Mouse (Mus musculus) thymus, postnatal 4 days (tissue): ENCODE data around the gene Itpr1.
A peak's percentile ranks its signal among the peaks of the same experiment; 100 is the strongest.

ENCODE experiments used
- DNase-seq: peaks from one replicate; pipeline ENCODE4 v3.0.0; 2021

Gene Itpr1

DNA sequence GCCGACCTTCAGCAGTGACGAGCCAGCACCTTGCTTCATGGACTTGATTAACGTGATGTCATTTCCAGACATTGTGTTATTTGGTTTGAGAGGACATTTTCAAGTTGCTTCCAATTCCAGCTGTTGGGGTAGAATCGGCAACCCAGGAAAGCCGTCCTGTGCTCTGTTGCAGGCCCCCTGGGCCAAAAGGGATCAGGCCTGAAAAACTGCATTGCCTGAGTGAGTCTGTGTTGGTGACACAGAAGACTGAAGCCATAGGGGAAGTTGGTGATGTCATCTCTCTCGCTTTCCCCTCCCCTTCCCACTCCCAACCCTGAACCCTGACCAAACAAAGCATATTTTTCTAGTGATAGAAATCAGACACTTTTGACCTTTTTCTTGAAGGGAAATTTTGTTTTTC lies 114.7 kb downstream of the Itpr1 start:
- DNase-seq, result no peak

DNA sequence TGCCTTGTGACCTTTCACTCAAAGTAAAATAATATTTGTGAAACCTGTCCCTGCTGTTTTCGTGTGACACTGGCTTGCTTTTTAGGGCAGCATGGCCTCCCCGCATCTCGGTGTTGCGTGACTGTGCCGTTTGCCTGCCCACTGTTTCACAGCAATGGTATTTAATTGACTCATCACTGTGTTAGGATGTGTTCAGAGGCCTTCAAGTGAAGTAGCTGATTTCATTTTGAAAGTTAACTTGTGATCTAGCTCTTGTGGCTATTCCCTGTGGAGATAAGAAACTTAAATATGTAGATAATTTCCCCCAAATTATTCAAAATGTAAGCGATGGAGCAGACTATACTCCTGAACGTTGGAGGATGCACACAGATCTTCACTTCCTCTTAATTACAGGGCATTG lies 115.4 kb downstream of the Itpr1 start:
- no peak for DNase-seq

GRCm38 (mm10) chr6:108330461-108330860 lies 117.6 kb downstream of the Itpr1 start:
- DNase-seq, result no peak

GRCm38 (mm10) chr6:108331268-108331667 lies 118.4 kb downstream of the Itpr1 start:
- DNase-seq, result no peak

DNA sequence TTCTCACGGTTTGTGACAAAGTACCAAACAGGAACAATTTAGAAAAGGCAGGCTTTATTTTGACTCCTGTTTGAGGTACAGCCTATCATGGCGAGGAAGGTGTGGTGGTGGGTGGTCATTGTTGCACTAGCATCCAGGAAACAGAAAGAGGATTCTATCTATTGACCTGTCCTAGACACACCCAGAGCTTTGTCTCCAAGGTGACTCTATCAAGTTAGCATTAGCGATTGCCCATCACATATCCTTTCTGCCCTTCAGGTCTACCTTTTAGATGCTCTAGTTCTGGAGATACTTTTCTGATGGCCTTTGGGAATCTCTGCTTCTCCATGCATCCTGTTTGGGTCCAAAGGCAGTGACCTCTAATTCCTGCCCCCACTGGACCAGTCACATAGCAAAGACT lies 121.2 kb downstream of the Itpr1 start:
- no peak for DNase-seq

GRCm38 (mm10) chr6:108335202-108335823 lies 122.4 kb downstream of the Itpr1 start:
- DNase-seq, result no peak

DNA sequence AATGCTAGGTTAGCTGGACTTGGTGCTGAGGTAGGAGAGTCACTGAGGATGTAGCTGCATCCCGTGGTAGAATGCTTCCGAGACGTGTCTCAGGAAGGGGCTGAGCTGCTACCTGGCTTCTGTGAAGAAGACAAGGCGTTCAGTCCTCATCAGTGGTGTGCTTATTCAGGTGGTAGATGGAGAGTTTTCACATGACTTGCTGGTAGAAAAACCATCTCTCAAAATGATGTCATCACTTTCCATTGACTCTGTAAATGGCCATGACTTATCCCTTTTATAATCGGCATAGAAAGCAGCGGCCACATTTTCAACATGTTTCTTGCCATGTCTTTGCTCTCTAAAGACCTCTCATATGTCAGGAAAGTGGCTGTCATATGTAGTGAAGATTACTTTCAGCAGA lies 123.6 kb downstream of the Itpr1 start:
- no peak for DNase-seq

GRCm38 (mm10) chr6:108337289-108337688 lies 124.4 kb downstream of the Itpr1 start:
- no peak for DNase-seq

DNA sequence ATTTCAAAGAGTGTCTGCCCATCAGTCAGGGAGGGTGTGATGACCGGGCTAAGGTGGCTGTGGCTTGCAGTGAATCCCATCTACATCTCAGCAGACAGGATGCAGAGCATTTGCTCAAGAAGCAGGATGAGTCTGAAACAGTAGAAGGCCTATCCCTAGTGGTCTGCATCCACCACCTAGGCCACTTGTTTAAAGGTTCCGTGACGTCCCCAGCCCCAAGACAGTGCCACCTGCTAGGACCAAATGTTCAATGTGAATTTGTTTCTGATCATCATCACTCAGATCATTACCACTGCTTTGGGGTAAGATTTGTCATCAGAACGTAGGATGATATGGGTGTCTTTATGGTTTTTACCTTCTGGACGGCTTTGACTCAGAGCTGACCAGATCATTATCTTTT lies 125.5 kb downstream of the Itpr1 start:
- DNase-seq, result no peak

- no peak for DNase-seq
Observed at GRCm38 (mm10) chr6:108342989-108343388, 130.1 kb downstream of the Itpr1 start.

DNA sequence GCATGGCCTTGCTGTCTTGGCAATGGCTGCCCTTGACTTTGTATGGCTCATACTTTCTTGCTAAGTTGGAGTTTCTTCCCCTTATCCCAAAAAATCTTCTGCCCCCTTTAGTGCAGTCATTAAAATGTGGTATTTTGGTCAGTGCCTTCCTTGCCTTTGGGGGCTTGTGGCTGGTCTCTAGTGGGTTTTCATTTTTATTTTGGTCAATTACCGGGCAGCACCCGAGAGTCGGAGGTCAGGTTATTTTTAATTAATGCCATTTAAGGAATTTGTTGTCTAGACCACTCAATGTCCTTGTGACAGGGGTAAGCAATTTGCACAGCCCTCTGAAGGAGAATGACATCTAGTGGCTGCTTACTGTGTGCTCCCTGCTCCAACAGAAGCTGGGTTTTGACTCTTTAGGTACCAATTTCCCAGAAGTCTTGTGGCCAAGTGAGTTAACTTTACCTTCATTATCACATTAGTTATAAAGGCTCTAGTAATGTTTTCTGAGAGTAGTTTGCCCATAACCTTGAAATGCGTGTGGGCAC lies 130.9 kb downstream of the Itpr1 start:
- DNase-seq, result no peak

DNA sequence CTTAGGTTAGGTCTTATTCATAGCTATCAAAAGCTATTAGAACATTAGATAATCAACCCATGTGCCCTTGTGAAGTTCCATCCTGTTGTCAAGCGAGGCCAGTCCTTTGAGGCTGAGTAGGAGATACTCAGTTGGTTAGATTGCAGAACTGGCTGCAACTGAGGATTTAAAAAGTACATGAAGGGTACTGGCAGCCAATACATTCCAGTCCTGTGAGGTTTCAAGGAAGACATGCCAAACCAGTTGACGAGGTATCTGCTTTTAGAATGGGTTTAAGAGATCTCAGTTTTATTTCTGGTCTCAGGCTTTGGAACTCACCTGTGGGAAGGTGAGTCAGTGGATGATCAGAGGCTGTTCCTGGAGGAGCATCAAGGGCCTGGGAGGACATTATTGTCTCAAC lies 137.9 kb downstream of the Itpr1 start:
- no peak for DNase-seq

GRCm38 (mm10) chr6:108351998-108352397 lies 139.1 kb downstream of the Itpr1 start:
- no peak for DNase-seq

DNA sequence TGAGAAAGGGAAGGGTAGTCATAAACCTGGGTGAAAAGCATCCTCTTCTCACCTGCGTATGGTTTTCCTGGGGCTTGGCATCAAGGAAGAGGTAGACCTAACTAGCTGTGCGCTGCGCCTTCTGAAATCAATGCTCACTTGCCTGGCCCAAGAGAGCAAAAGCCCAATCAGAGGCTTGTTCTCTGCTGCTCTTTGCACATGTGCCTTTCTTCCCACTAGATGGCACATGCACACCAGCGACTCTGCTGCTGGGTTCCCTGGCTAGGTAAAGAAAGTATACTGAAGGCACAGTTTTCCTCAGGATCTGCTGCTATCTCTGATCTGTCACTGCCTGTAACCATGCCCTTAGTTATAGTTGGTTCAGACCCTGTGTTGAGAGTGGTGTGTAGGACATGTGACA lies 154.5 kb downstream of the Itpr1 start:
- DNase-seq, result no peak

GRCm38 (mm10) chr6:108369031-108369430 lies 156.1 kb downstream of the Itpr1 start:
- DNase-seq, result no peak

GRCm38 (mm10) chr6:108371347-108371893 lies 158.5 kb downstream of the Itpr1 start:
- DNase-seq, result no peak

DNA sequence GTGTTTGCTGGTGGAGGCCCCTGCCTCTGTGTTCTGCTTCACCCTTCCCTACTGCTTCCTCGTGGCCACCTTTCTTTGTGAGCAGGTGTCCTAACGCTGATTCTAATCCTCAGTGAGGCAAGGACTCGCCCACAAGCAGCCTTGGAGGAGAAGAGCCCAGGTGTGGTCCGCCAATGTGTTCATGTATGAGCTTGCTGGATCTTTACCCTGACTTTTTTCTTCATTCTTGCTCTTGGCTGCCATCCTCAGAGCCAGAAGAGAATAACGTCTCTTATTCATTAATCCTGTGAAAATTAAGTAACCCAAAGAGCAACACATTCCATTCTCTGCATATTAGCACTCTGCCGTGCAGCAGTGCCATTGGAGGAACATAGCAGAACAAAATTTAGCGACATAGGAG lies 161.1 kb downstream of the Itpr1 start:
- DNase-seq, result peak; percentile 25

DNA sequence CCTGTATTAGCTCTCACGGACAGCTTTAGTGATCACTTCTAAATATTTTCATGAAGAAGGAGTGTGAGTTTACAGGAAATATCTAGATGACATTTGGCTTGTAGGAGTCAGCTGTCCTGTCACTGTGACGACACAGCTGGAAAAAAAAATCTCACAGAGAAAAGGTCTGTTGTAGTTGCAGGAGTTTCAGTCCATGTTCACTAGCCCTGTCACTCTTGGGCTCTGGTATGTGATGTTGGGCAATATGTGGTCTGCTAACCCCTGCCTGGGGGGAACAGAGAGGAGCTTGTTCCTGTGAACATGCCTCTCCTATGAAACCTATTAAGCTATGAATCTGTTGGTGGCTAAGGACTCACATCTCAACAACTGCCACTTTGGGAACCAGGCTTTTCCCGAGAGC lies 166.1 kb downstream of the Itpr1 start:
- DNase-seq, result no peak

GRCm38 (mm10) chr6:108380209-108380608 lies 167.3 kb downstream of the Itpr1 start:
- DNase-seq, result no peak

DNA sequence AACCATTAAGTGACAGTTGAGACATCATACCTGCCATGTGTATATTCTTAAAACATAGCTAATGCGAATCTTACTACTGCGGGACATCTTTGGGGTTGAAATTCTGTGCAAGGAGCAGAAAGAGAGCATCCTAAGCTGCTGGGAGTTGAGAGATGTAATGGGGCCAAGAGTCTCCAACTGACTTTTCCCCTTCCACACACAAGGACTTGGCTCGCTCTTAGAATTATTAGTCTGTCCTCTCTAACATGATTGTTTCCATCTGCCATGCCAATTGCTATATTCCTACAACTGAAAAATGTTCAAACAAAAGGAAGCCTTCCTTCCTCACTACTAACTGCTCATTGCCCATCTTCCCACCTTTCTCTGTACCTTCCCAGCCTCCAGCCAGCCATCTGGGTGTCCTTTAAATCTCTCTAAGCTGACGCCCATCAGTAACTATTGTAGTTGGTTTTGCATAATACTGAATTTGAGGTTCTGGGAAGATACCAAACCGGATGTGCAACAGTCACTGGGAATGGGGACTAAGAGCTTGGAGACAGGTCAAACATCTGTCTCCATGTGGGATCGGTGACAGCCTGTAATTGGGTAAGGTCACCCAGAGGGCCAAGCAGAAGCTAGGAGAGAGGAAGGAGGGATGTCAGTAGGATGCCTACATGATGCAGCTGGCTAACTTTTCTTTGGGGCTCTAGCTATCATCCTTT lies 177.9 kb downstream of the Itpr1 start:
- DNase-seq, result no peak

GRCm38 (mm10) chr6:108393131-108393530 lies 180.2 kb downstream of the Itpr1 start:
- DNase-seq, result no peak

GRCm38 (mm10) chr6:108397956-108398355 lies 185.1 kb downstream of the Itpr1 start:
- no peak for DNase-seq

DNA sequence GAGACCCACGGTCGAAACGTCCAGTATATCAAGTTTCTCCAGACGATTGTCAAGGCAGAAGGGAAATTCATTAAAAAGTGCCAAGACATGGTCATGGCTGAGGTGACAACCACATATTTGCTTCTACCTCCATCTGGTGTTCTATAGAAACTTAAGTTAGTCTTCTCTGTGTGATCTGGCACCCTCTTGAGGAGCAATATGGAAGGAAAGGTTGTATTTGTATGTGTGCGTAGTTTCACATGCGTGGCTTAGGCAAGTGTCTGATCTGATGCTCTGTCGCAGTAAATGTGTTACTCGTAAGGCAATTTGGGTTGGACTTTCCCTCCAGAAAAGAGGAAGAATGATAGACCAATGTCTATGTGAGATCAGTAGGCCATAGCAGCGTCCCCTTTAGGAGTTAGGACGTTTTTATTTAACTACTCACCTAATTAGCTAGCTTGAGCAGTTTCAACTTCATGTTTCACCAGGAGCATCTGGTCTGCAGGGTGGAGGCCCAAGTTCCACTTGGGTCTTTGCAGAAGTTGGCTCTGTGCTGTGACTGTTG lies 188.6 kb downstream of the Itpr1 start:
- no peak for DNase-seq

DNA sequence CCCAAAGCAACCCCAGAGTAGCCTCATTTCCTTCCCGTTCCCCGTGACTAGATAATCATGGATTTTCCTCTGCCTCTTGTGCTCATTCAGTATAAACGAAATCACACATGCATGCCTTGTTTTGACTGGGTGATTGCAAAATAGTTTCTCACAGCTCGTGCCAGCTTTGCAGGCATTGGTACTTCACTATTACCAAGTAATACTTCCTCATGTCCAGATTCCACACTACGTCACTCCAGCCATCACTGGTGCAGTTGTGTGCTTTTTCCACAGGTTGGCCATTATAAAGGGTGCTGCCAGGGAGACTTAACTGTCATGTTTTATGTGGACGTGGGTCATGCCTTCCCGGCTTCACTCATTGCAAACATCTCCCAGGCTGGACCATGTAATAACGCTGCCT lies 191.8 kb downstream of the Itpr1 start:
- DNase-seq, result no peak
